Mouse (Mus musculus) cerebellum, adult 2 months (tissue): ENCODE results near the gene Dhrs4.

ENCODE experiments used
- CTCF ChIP-seq: fragments of 200-500 bp; IDR thresholded peaks from 2 replicates; pipeline ENCODE4 v1.5.1; 2011; ENCODE audit warnings: low read depth, mild to moderate bottlenecking, control low read depth, low read length, moderate library complexity, borderline replicate concordance; ENCODE audit not compliant: insufficient read depth
- POLR2A ChIP-seq: fragments of 200-500 bp; IDR thresholded peaks from 2 replicates; pipeline ENCODE4 v1.6.1; 2011; ENCODE audit warnings: low read length, control low read depth, borderline replicate concordance; ENCODE audit not compliant: insufficient read depth

- no peak for TF ChIP-seq CTCF
- no peak for TF ChIP-seq POLR2A
Measured at GRCm38 (mm10) chr14:55477829-55478228, 729 bp upstream of the Dhrs4 start.
